Mouse (Mus musculus): ENCODE data around the gene Pkp3.

The Pkp3 gene

DNA sequence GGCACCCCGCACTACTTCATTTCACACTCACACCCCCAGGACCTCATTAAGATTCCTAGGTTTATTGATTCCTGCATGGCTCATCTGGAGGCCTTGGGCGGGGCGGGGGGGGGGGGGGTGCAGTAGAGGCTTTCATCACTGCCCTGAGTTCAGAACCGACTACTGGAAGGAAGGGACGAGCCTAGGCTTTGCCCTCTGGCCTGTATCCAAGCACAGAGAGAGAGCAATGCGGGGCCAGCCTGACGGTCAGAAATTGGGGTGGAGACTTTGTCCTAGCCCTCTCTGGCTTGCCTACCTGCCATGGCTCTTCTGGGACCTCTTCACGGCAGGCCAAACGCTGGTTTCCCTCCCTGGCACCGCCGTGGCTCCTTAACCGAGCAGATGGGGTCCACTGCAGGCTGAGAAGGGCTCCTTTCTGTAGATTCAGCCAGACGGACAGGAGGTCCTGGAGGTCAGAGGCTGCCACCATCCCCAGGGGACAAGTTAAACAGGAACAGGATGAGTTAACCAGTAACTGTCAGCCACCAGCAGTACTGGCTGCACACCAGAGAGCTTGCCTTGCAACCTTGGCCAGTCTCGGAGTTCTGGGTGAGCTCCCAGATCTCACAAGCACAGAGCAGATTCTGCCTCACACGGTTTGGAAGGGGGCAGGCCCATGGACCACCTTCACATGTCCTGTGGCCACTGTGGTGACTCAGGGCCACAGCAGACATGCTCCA, 16.6 kb downstream of the Pkp3 start:
- DNase-seq (ENCODE audit: low spot score in 2 of 2), result no peak

- no peak for DNase-seq (ENCODE audit: low spot score in 2 of 2)
These were observed 18.0 kb downstream of the Pkp3 start for GRCm38 (mm10) chr7:141096021-141096420.

DNA sequence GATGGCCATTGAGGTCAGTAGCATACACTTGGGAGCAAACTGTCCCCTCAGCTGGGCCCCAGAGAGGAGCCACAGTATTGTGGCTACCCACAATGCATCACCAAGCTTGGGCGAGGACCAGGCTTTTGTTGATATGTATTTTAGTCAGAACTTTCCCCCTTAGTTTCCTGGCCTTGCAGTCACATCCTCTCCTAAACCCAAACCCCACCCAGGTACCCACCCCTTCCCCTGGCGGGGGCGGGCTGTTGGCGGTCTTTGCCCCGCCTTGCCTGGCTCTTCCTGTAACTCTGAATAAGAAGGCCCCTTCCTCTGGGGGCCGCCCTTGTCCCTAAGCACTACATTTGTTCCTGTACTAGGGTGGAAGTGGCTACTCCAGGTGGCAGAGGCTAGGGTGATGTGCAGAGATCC, 18.6 kb downstream of the Pkp3 start:
- DNase-seq (ENCODE audit: low spot score in 2 of 2), result peak; percentile 52 to 83

DNA sequence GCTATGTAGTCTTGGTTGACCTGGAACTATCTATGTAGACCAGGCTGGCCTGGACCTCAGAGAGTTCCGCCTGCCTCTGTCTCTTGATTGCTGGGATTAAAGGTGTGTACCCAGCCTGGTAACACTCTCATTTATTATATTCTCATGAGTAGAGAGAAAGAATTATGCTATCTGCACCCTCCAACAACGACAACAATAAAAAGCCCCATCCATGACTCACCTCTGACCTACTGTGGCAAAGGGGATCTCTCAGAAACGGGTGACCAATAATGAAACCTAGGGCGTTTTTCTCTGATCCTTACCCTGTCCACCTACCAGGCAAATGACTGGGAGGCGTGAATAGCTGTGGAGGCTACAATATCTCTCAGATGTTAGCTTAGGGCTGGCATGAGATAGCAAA, 19.2 kb downstream of the Pkp3 start:
- no peak for DNase-seq (ENCODE audit: low spot score in 2 of 2)

DNA sequence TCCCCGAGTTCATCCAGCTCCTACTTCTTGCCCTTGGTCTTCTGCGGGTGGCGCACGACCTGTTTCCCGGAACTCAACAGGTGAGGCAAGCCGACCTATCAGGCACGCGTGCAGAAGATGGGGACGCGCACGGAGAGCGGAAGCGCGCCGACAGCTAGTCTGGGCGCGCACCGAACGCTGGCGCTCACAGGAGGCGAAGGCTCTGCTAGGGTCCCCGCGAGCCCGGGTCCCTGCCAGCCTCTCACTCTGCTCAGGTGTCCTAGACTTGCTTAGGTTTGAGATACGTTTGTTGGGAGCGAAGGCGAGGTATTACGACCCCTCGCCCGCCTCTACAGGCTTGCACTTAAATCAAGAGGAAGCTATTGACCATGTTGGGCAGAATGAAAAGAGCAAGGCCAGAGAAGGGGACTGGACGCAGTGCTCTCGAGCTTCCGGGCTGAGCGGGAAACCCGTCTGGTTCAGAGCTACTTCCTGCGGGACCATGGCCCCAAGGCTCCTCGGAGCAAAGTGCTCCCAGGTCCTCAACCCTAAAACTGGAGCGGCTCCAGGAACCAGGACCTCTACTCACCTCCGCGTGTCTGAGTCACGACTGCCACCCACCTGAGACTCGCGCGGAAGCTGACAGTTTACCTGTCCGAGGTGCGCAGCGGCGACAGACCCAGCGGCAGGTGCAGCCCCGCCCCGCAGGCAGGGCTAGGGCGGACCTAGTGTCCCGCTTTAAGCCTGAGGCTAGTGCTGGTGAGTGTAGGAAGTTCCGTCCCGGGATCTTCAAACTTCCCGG, 22.1 kb downstream of the Pkp3 start, which contains the start of gene Sigirr:
TSS of gene Sigirr (minus strand) at position 662 of the 781 bp plus-strand sequence.
- DNase-seq (ENCODE audit: low spot score in 2 of 2), result peak; percentile 50 to 69

- no peak for DNase-seq (ENCODE audit: low spot score in 2 of 2)
These were observed 25.1 kb downstream of the Pkp3 start for GRCm38 (mm10) chr7:141103161-141103560.

DNA sequence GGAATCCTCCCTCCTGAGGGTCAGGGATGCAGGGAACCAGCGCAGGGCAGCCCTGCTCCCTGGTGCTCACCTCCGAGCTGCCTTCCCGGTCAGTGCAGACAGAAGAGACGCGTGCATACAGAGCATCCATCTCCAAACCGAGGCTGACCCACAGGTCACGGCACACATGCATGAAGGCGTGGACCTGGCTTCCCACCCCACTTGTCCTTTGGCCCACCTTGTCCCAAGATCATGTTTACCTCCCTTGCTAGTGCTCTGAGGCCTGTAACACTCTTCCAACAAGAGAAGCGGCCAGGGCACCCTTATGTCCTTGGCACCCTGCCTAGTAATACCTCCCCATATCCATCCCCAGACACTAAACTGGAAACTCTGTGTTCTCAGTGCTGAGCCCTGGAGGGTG, 37.9 kb downstream of the Pkp3 start:
- DNase-seq (ENCODE audit: low spot score in 2 of 2), result no peak

GRCm38 (mm10) chr7:141117636-141118035, 39.6 kb downstream of the Pkp3 start, which contains the start of gene Ano9:
Gene Ano9, minus strand, starts transcription at chr7:141117806.
- no peak for DNase-seq (ENCODE audit: low spot score in 2 of 2)

DNA sequence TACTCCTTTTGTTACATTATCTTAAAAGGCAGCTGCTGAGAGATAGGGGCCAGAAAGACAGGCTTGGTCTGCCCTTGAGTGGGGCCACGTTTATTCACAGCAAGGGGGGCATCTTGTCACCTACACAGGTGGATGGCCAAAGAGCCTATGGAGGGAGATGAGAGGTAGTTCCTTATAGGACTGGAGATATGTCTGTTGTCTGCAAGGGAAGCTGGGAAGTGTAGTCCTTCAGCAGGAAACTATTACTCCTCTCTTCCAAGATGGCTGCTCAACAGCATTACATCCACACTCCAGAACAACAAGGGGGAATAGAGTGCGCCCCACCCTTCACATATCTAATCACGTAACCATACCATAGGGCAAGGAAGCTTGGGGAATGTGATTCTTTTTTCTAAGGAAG, 41.5 kb downstream of the Pkp3 start:
- no peak for DNase-seq (ENCODE audit: low spot score in 2 of 2)

DNA sequence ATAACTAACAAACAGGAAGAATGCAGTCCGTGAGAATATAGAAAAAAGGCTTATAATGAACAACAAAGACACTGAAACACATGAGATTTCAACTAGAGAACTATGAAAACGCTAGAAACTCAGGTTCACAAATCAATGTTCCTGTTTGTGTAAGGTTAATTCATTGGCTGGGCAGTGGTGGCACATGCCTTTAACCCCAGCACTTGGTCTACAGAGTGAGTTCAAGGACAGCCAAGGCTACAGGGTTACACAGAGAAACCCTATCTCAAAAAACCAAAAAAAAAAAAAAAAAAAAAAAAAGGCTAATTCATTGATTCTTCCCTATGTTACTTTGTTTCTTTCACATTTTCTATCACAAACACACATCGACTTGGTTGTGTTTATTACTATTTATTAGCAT, 42.6 kb downstream of the Pkp3 start:
- no peak for DNase-seq (ENCODE audit: low spot score in 2 of 2)

DNA sequence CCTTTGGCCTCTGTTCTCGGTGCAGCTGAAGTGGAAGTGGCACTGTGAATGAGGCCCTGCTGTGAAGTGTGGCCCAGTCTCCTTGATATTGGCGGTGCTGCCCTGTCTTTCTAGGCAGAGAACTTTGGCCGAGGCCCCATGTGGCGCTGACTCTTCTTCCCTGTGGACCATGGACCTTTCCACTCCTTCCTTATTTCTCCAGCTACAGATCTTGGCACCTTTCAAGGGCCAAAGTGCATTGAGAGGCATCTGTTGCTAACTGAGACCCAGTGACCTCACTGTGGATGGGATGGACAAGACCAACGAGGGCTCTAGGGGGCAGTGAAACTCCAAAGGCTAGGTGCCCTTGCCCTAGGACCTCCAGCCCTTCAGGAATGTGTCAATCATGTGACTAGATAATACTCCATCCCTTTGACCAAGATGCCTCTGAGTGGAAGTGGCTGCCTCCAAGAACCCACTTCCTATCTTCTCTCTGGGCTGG, 43.1 kb downstream of the Pkp3 start:
- DNase-seq (ENCODE audit: low spot score in 2 of 2), result no peak

GRCm38 (mm10) chr7:141122245-141122644, 44.2 kb downstream of the Pkp3 start, which contains the start of gene Ptdss2:
Gene Ptdss2, plus strand, starts transcription at chr7:141122382.
- DNase-seq (ENCODE audit: low spot score in 2 of 2), result peak in 1 of 2 experiments; percentile 34

DNA sequence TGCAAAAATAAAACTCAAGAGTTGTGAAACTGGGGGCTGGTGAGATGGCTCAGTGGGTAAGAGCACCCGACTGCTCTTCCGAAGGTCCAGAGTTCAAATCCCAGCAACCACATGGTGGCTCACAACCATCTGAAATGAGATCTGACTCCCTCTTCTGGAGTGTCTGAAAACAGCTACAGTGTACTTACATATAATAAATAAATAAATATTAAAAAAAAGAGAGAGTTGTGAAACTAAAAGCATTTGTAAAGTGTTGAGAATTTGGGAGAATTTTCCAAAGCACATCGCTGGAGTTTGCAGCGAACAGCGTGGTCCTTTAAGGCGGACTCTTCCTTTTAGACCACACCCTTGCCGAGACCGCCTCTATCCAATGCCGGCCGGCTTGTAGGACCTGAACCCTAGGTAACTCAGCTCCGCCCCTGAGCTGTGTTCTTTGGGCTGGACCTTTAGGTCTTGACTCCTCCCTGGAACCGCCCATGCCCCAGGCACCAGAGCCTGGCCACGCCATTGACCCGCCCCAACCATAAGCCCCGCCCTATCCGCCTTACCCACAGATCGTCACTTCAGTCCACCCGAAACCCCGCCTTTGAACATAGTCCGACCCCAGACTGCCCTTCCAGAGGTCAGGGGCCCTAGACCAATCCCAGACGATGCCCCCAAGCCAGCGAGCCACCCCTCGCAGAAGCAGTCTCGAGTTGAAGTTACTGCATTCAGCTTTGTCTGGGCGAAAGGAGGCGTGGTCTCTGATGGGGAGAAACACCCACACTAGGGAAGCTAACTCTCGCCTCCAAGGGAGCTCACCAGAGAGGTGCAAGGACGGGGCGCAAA, 44.9 kb downstream of the Pkp3 start:
- DNase-seq (ENCODE audit: low spot score in 2 of 2), result peak; percentile 96 to 98

DNA sequence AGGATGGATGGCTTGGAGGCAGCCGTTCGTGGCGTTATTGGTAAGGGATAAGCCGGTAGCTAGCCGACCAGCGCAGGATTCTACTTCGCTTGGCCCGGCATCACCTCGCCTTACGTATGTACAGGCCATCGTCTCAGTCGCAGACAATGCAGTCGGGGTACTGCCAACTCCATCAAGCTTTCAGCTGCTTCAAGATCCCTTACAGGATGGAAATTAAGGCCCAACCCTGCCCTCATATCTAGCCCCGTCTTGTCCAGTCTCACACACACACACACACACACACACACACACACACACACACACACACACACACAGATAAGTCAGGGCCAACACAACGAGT, 45.5 kb downstream of the Pkp3 start:
- no peak for DNase-seq (ENCODE audit: low spot score in 2 of 2)

- DNase-seq (ENCODE audit: low spot score in 2 of 2), result peak; percentile 92 to 96
These were observed 53.2 kb downstream of the Pkp3 start for GRCm38 (mm10) chr7:141131024-141131820.

DNA sequence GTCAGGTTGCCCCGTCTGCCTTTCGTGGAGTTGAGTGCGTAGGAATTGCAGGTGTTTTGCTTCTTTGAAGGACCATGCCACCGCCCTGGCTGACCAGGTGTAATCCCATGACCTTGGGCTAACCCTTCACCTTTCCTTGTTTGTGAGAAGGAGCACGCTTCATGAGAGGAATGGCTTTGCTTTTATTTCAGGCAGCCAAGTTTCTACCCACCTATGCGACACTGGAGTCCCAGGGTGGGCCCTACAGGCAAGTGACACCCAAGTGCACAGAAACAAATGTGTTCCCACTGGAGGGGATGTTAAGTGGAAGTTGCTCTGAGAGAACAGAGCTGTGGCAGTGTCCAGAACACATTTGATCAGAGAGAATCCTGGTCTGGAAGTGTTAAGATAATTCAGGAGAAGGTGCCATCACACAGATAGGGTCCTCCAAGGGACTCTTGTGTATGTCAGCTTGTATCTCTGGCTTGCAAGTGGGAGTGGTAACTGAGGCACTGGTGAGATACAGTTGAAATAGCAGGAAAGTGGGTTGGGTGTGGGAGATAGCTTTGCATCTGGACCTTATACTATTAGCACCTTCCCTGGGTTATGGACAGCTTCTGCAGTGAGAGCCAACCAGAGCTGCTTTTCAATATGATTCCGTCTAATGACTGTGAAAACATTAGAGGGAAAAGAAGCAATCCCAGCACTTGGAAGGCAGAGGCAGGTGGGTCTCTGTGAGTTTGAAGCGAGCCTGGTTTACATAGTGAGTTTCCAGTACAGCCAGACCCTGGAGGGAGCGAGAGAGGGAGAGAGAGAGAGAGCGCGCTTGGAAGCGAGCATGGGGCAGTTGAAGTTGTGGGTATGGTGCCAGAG, 54.1 kb downstream of the Pkp3 start:
- DNase-seq (ENCODE audit: low spot score in 2 of 2), result peak; percentile 67
